Mouse (Mus musculus) MEL (cell line): Measurements from ENCODE around the gene Prkce.

Source experiments
- CHD2 ChIP-seq: IDR thresholded peaks from 2 replicates; pipeline ENCODE4 v1.6.1; 2011; ENCODE audit warnings: low read length, improper control_type of control experiment
- CTCF ChIP-seq, 3 experiments: IDR thresholded peaks in 2 of 3; conservative IDR thresholded peaks in 1 of 3; 2 replicates each; pipeline ENCODE4 v1.5.1; 2011 to 2012; ENCODE audit warnings: low read length in 3 of 3, low read depth in 2 of 3, mild to moderate bottlenecking in 2 of 3, improper control_type of control experiment in 1 of 3, inconsistent platforms in 1 of 3, mixed read lengths in 1 of 3, moderate library complexity in 1 of 3; ENCODE audit not compliant: control insufficient read depth in 1 of 3, insufficient read depth in 1 of 3, poor library complexity in 1 of 3, severe bottlenecking in 1 of 3
- ETS1 ChIP-seq: IDR thresholded peaks from 2 replicates; pipeline ENCODE4 v1.6.1; 2012; ENCODE audit warnings: low read depth, mild to moderate bottlenecking, inconsistent platforms, low read length, improper control_type of control experiment, moderate library complexity
- POLR2A ChIP-seq, 2 experiments: IDR thresholded peaks; 2 replicates each; pipeline ENCODE4 v1.6.1; 2011 to 2012; ENCODE audit warnings: low read length in 2 of 2, mild to moderate bottlenecking in 2 of 2, control low read depth in 1 of 2, improper control_type of control experiment in 1 of 2, low read depth in 1 of 2, moderate library complexity in 1 of 2; ENCODE audit not compliant: control insufficient read depth in 1 of 2, insufficient read depth in 1 of 2, poor library complexity in 1 of 2

DNA sequence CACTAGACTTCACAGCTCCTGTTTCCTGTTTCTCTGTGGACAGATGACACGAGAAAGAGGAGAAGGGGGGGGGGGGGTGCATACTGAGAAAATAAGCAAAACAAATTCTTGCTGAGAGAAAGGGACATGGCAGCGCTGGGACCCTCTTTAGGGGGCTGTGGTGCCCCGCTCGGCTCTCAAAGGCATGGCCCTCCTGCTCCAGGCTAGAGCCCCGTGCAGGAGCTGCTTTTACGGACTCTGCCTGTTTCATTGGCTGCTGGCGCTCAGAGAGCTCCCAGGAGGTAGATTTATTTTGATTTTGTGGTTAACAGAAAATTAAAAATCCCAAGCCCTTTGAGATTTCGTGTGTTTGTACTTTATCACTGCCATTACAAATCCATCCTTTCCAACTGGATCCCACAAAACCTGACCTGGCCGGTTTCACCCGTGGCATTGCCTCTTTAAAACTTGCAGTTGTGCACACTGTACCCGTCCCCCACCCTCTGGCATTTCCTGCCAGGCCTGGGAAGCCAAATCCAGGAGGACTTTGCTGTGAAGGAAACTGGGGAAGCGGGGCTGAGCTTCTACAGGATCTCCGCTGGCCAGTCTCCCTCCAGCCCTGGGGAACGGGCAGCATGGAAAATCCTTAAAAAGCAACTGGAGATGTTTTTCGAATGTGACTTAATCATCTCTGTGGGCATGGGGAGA, 331.9 kb downstream of the Prkce start:
- TF ChIP-seq CTCF (IDR thresholded peaks at IDR 0.05 in 2 of 3, conservative IDR thresholded peaks at IDR 0.05 in 1 of 3; ENCODE audit: control insufficient read depth in 1 of 3, insufficient read depth in 1 of 3, low read depth in 2 of 3, low read length in 3 of 3, poor library complexity in 1 of 3, severe bottlenecking in 1 of 3) (no peak), POLR2A (IDR thresholded peaks at IDR 0.05; ENCODE audit: control insufficient read depth in 1 of 2, insufficient read depth in 1 of 2, low read depth in 1 of 2, low read length in 2 of 2, poor library complexity in 1 of 2) (no peak), ETS1 (no peak), CHD2 (no peak)
